Mouse (Mus musculus) layer of hippocampus, postnatal 10 days (tissue): ENCODE measurements around the gene Crnkl1. TPM values are rescaled to one million over a fixed set of nuclear protein-coding genes. Genes with fewer than 3 reads are reported as not detected.

Experiments
- DNase-seq, 2 experiments: peaks; one replicate each; pipeline ENCODE4 v3.0.0; 2021; ENCODE audit warnings: low spot score in 2 of 2
- long read RNA-seq: library from polyadenylated mRNA; stranded (forward); transcript quantifications from one replicate; pipeline ENCODE4 v2.0.0, GENCODE M21; 2023
- total RNA-seq, 2 experiments: library from RNA; stranded (reverse); gene quantifications; 2 replicates each; pipeline ENCODE4 v1.2.3; 2021

Crnkl1 gene
- total RNA-seq = 10 to 100 TPM; 19.2 to 20.6 TPM
- long read RNA-seq, transcript Crnkl1-201 (14 exons, 3,428 nt) = major isoform, 11 of 12 reads
- long read RNA-seq, partial matches to known transcripts = 1 of 12 reads
- long read RNA-seq, other reads (novel, unspliced or antisense) = 0 of 12 reads

- peak; percentile 90 to 92 for DNase-seq
Observed at GRCm38 (mm10) chr2:145934339-145935231, at the start of gene Crnkl1, which contains the start of gene Cfap61. Gene Crnkl1 (minus strand): TSS chr2:145935014. Gene Cfap61 (plus strand): TSS chr2:145934784.

GRCm38 (mm10) chr2:145982317-145983045, 47.7 kb upstream of the Crnkl1 start:
- DNase-seq = no peak

- peak; percentile 17 to 22 for DNase-seq
Observed at GRCm38 (mm10) chr2:145981699-145982112, 46.9 kb upstream of the Crnkl1 start.

- DNase-seq = no peak
Observed at GRCm38 (mm10) chr2:145980881-145981280, 46.1 kb upstream of the Crnkl1 start.

- DNase-seq = no peak
Observed at GRCm38 (mm10) chr2:145979616-145980015, 44.8 kb upstream of the Crnkl1 start.

GRCm38 (mm10) chr2:145972571-145972970, 37.8 kb upstream of the Crnkl1 start:
- DNase-seq = no peak

GRCm38 (mm10) chr2:145971237-145972010, 36.6 kb upstream of the Crnkl1 start:
- DNase-seq = peak; percentile 39 to 41

- DNase-seq = peak; percentile 22 to 29
Observed at GRCm38 (mm10) chr2:145970751-145971150, 35.9 kb upstream of the Crnkl1 start.

- no peak for DNase-seq
Observed at GRCm38 (mm10) chr2:145961861-145962260, 27.0 kb upstream of the Crnkl1 start.

- no peak for DNase-seq
Observed at GRCm38 (mm10) chr2:145958551-145958950, 23.7 kb upstream of the Crnkl1 start.

GRCm38 (mm10) chr2:145958097-145958496, 23.3 kb upstream of the Crnkl1 start:
- no peak for DNase-seq

GRCm38 (mm10) chr2:145957450-145957849, 22.6 kb upstream of the Crnkl1 start:
- DNase-seq = no peak

- no peak for DNase-seq
Observed at GRCm38 (mm10) chr2:145956318-145956717, 21.5 kb upstream of the Crnkl1 start.

GRCm38 (mm10) chr2:145955844-145956243, 21.0 kb upstream of the Crnkl1 start:
- DNase-seq = no peak

GRCm38 (mm10) chr2:145952726-145953125, 17.9 kb upstream of the Crnkl1 start:
- DNase-seq = no peak

GRCm38 (mm10) chr2:145950239-145950638, 15.4 kb upstream of the Crnkl1 start:
- DNase-seq = no peak

- DNase-seq = no peak
Observed at GRCm38 (mm10) chr2:145949475-145950068, 14.8 kb upstream of the Crnkl1 start.

GRCm38 (mm10) chr2:145948402-145948954, 13.7 kb upstream of the Crnkl1 start:
- DNase-seq = no peak

GRCm38 (mm10) chr2:145944286-145944685, 9.5 kb upstream of the Crnkl1 start:
- DNase-seq = no peak

- no peak for DNase-seq
Observed at GRCm38 (mm10) chr2:145941403-145941802, 6.6 kb upstream of the Crnkl1 start.
